Mouse (Mus musculus): ENCODE results near the gene Tshz2. TPM values are rescaled to one million over a fixed set of nuclear protein-coding genes. Genes with fewer than 3 reads are reported as not detected.

The Tshz2 gene
- polyA plus RNA-seq, 1 experiment = not detected

DNA sequence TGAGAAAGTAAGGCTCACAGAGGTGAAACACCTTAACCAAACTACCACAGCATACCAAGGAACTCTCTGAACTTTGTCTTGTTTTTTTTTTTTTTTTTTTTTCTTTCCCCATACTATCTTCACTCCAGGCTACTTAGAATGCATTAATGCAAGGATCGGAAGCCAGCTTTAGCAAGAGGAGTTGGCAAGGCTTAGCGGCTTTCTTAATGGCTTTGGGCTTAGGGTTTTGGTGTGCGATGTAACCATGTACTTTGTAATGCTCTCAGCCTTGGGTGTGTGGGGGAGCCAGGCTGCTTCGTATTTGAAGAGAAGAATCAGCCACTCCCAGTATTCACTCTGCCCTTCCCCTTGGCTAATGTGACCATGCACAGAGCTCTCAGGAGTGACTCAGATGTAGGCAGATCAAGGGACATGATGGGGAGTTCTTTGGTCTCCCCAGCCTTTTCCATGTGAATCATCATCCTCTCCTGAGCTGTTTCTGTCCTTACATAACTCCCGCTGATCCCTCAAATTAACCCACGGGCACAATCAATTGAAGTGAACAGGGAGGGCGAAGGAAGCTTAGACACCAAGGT is 204.3 kb downstream of the Tshz2 start:
- Histone ChIP-seq H3K79me2 (ENCODE audit: control insufficient read depth, insufficient read depth) (no peaks in the 10 kb centered on the region), H3K36me3 (ENCODE audit: control insufficient read depth, insufficient read depth) (no peaks in the 10 kb centered on the region), H3ac (ENCODE audit: control insufficient read depth, insufficient read length, low read depth) (no peak overlapping the region), H3K79me3 (ENCODE audit: low read depth) (no peaks in the 10 kb centered on the region), H3K27me3 (ENCODE audit: control insufficient read depth, insufficient read depth, insufficient read length) (no peaks in the 10 kb centered on the region), H3K4me3 (ENCODE audit: insufficient read depth, poor library complexity, severe bottlenecking) (no peak overlapping the region)
- TF ChIP-seq MAX (IDR thresholded peaks at IDR 0.05) (no peak), MYOG (IDR thresholded peaks at IDR 0.05; ENCODE audit: control insufficient read depth, extremely low read depth, insufficient read length) (no peak), USF1 (IDR thresholded peaks at IDR 0.05; ENCODE audit: low read depth) (no peak), CEBPB (IDR thresholded peaks at IDR 0.05; ENCODE audit: low read depth) (no peak), FOSL1 (IDR thresholded peaks at IDR 0.05; ENCODE audit: insufficient read depth, low read length, poor library complexity, severe bottlenecking) (no peak), MYOD1 (IDR thresholded peaks at IDR 0.05; ENCODE audit: control insufficient read depth, insufficient read length, low read depth) (no peak), CTCF (IDR thresholded peaks at IDR 0.05; ENCODE audit: control insufficient read depth, insufficient read depth, insufficient read length) (no peak)

DNA sequence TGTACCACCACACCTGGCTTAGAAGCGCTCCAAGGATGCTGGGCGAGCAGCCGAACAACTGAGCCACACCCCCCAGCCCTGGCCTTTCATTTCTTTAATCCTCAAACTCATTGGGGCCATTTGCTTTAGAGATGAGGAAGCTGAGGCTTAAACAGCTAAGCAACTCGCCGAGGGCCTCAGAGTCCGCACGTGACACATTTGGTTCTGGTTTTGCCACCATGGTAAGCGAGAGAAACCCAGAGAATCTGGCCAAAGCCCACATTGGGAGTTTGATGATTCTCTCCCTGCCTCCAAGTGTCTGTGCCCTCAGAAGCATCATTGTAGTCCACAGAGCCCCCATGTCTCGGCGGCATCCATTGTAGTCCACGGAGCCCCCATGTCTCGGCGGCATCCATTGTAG is 205.7 kb downstream of the Tshz2 start:
- Histone ChIP-seq H3K4me3 (ENCODE audit: insufficient read depth, poor library complexity, severe bottlenecking) (no peak overlapping the region), H3K79me3 (ENCODE audit: low read depth) (no peaks in the 10 kb centered on the region), H3K79me2 (ENCODE audit: control insufficient read depth, insufficient read depth) (no peaks in the 10 kb centered on the region), H3K27me3 (ENCODE audit: control insufficient read depth, insufficient read depth, insufficient read length) (no peaks in the 10 kb centered on the region), H3K36me3 (ENCODE audit: control insufficient read depth, insufficient read depth) (no peaks in the 10 kb centered on the region), H3ac (ENCODE audit: control insufficient read depth, insufficient read length, low read depth) (no peak overlapping the region)
- no peak for TF ChIP-seq USF1 (IDR thresholded peaks at IDR 0.05; ENCODE audit: low read depth)
- no peak for TF ChIP-seq FOSL1 (IDR thresholded peaks at IDR 0.05; ENCODE audit: insufficient read depth, low read length, poor library complexity, severe bottlenecking)
- TF ChIP-seq MYOG (IDR thresholded peaks at IDR 0.05; ENCODE audit: control insufficient read depth, extremely low read depth, insufficient read length) = no peak
- no peak for TF ChIP-seq CTCF (IDR thresholded peaks at IDR 0.05; ENCODE audit: control insufficient read depth, insufficient read depth, insufficient read length)
- no peak for TF ChIP-seq CEBPB (IDR thresholded peaks at IDR 0.05; ENCODE audit: low read depth)
- no peak for TF ChIP-seq MAX (IDR thresholded peaks at IDR 0.05)
- no peak for TF ChIP-seq MYOD1 (IDR thresholded peaks at IDR 0.05; ENCODE audit: control insufficient read depth, insufficient read length, low read depth)

DNA sequence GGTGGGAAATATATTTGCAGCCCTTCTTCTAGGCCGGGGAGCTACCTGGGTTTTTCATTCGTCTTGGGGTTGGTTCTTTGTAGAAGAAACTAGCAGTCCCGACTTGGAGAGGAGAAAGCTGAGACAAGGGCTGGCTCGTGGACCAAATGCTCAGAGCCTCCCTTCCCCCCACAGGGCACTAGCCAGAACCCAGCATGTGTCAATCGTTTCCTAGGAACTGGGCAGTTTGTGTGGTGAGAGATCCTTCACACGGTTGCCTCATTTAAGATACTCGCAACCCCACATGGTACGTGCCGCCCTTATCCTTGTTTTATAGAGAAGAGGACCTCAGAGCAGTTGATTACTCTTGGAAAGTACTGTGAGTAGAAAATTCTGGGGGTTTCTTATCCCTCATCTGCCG is 208.6 kb downstream of the Tshz2 start:
- H3K79me3 ChIP-seq (ENCODE audit: low read depth) = no peaks in the 10 kb centered on the region
- H3K79me2 ChIP-seq (ENCODE audit: control insufficient read depth, insufficient read depth) = no peaks in the 10 kb centered on the region
- TF ChIP-seq MYOD1 (IDR thresholded peaks at IDR 0.05; ENCODE audit: control insufficient read depth, insufficient read length, low read depth) = no peak
- TF ChIP-seq MYOG (IDR thresholded peaks at IDR 0.05; ENCODE audit: control insufficient read depth, extremely low read depth, insufficient read length) = no peak
- TF ChIP-seq USF1 (IDR thresholded peaks at IDR 0.05; ENCODE audit: low read depth) = no peak
- no peak for TF ChIP-seq CTCF (IDR thresholded peaks at IDR 0.05; ENCODE audit: control insufficient read depth, insufficient read depth, insufficient read length)
- no peak for TF ChIP-seq CEBPB (IDR thresholded peaks at IDR 0.05; ENCODE audit: low read depth)
- no peak for TF ChIP-seq MAX (IDR thresholded peaks at IDR 0.05)
- TF ChIP-seq FOSL1 (IDR thresholded peaks at IDR 0.05; ENCODE audit: insufficient read depth, low read length, poor library complexity, severe bottlenecking) = no peak
- no peaks in the 10 kb centered on the region for H3K27me3 ChIP-seq (ENCODE audit: control insufficient read depth, insufficient read depth, insufficient read length)
- H3K36me3 ChIP-seq (ENCODE audit: control insufficient read depth, insufficient read depth) = no peaks in the 10 kb centered on the region
- no peak overlapping the region for H3K4me3 ChIP-seq (ENCODE audit: insufficient read depth, poor library complexity, severe bottlenecking)
- no peak overlapping the region for H3ac ChIP-seq (ENCODE audit: control insufficient read depth, insufficient read length, low read depth)

DNA sequence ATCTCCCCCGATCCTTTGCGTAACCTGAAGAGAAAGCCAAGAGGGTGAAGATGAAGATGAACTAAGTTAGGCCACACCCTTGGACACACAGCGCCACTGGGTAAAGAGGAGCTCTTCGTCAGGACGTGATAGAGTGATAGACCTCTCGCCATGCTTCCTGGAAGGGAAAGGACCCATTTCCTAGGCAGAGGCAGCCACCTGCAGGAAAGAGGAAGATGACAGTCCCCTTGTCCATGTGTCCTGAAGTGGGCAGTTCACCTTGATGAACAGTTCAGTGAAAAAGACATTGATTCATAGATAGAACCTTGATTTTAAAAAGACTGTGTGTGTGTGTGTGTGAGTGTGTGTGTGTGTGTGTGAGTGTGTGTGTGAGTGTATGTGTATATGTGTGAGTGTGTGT is 209.7 kb downstream of the Tshz2 start:
- H3K36me3 ChIP-seq (ENCODE audit: control insufficient read depth, insufficient read depth) = no peaks in the 10 kb centered on the region
- H3K4me3 ChIP-seq (ENCODE audit: insufficient read depth, poor library complexity, severe bottlenecking) = no peak overlapping the region
- H3K79me3 ChIP-seq (ENCODE audit: low read depth) = no peaks in the 10 kb centered on the region
- no peak for TF ChIP-seq CTCF (IDR thresholded peaks at IDR 0.05; ENCODE audit: control insufficient read depth, insufficient read depth, insufficient read length)
- no peak for TF ChIP-seq MYOD1 (IDR thresholded peaks at IDR 0.05; ENCODE audit: control insufficient read depth, insufficient read length, low read depth)
- TF ChIP-seq USF1 (IDR thresholded peaks at IDR 0.05; ENCODE audit: low read depth) = no peak
- no peak for TF ChIP-seq CEBPB (IDR thresholded peaks at IDR 0.05; ENCODE audit: low read depth)
- no peak for TF ChIP-seq FOSL1 (IDR thresholded peaks at IDR 0.05; ENCODE audit: insufficient read depth, low read length, poor library complexity, severe bottlenecking)
- no peak for TF ChIP-seq MAX (IDR thresholded peaks at IDR 0.05)
- TF ChIP-seq MYOG (IDR thresholded peaks at IDR 0.05; ENCODE audit: control insufficient read depth, extremely low read depth, insufficient read length) = no peak
- no peaks in the 10 kb centered on the region for H3K79me2 ChIP-seq (ENCODE audit: control insufficient read depth, insufficient read depth)
- no peak overlapping the region for H3ac ChIP-seq (ENCODE audit: control insufficient read depth, insufficient read length, low read depth)
- H3K27me3 ChIP-seq (ENCODE audit: control insufficient read depth, insufficient read depth, insufficient read length) = no peaks in the 10 kb centered on the region

DNA sequence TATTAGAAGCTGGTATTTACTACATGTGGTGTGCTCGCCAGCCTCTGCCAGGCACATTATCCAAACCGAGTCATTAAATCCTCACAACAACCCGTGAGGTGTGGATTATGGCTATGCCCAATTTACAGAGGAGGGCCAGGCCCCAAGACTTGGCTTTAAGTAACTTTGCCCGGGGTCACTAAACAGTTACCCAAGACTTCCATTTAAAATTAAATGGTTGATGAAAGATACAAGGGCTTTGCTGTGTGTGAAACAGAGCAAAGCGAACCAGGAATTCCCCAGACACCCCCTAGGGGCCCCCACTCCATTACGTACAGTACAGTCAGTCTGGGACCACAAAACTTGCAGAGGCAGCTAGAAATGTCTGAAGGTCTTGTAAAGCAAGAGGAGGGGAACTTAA is 210.7 kb downstream of the Tshz2 start:
- TF ChIP-seq FOSL1 (IDR thresholded peaks at IDR 0.05; ENCODE audit: insufficient read depth, low read length, poor library complexity, severe bottlenecking) (no peak), MAX (IDR thresholded peaks at IDR 0.05) (no peak), MYOD1 (IDR thresholded peaks at IDR 0.05; ENCODE audit: control insufficient read depth, insufficient read length, low read depth) (no peak), CTCF (IDR thresholded peaks at IDR 0.05; ENCODE audit: control insufficient read depth, insufficient read depth, insufficient read length) (no peak), MYOG (IDR thresholded peaks at IDR 0.05; ENCODE audit: control insufficient read depth, extremely low read depth, insufficient read length) (no peak), USF1 (IDR thresholded peaks at IDR 0.05; ENCODE audit: low read depth) (no peak), CEBPB (IDR thresholded peaks at IDR 0.05; ENCODE audit: low read depth) (no peak)
- Histone ChIP-seq H3K27me3 (ENCODE audit: control insufficient read depth, insufficient read depth, insufficient read length) (no peaks in the 10 kb centered on the region), H3K4me3 (ENCODE audit: insufficient read depth, poor library complexity, severe bottlenecking) (no peak overlapping the region), H3K36me3 (ENCODE audit: control insufficient read depth, insufficient read depth) (no peaks in the 10 kb centered on the region), H3K79me3 (ENCODE audit: low read depth) (no peaks in the 10 kb centered on the region), H3K79me2 (ENCODE audit: control insufficient read depth, insufficient read depth) (no peaks in the 10 kb centered on the region), H3ac (ENCODE audit: control insufficient read depth, insufficient read length, low read depth) (no peak overlapping the region)
